Mouse (Mus musculus): ENCODE results near the gene Tgfb1i1.

DNA sequence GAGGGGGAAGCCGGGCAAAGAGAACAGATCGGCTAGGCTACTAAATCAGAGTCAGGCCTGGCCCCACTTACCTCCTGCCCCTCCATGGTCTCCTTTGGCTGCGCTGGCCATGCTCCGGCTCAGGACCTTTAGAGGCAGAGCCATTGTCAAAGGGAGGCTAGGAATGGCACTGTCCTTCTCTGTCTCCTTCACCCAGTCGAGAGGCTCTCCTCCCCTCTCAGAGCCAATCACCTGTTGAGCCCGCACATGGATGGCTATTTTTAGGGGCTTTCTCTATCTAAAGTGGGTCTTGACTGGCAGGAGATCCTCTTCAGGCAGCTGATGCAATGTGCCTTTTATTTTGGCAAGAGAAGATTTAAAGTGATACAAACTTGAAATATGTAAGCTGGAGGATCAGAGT is 40.5 kb upstream of the Tgfb1i1 start, which contains the start of gene Cox6a2:
- TF ChIP-seq POLR2A (IDR thresholded peaks at IDR 0.05; ENCODE audit: insufficient read depth, low read depth, low read length) (no peak), CTCF (IDR thresholded peaks at IDR 0.05; ENCODE audit: insufficient read depth, low read depth, low read length) (no peak)

Measured in olfactory bulb, adult 2 months (tissue).